ENCODE assay signal across 15 mouse cellular contexts in the genomic region with DNA sequence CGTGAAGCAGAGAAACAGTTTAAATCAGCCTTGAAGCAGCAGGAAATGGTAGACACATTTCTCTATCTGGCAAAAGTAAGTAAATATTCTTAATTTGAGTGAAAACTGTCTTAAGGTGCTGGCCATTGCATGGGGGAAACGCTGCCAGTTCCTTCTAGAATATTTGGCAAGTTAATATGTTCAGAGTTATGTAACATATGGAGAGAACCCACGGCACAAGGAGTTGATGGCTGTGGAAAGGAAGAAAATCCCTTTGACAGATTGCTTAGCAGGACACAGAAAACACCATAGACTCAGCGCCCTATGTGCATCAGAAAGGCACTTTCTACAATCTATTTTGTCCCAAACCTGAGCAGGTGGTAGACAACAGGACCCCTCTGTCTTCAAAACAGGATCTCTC. TPM values are rescaled to one million over a fixed set of nuclear protein-coding genes. Genes with fewer than 3 reads are reported as not detected.
DNase-seq lines count a peak whose midpoint lies in the region; ATAC-seq and TF ChIP-seq lines count a peak whose summit lies in the region.
"Had no signal": no experiment of that assay in that cellular context is flagged by ENCODE, and none has a peak within 500 bp of the region (broad histone marks: within the 10 kb centered on the region; RNA-seq: fewer than 3 reads in every experiment).

No protein-coding gene starts in this region.

- H3K4me3 ChIP-seq in forebrain, postnatal 0 days (ENCODE audit: low read depth, low read length), result no peak overlapping the region
- H3K4me3 ChIP-seq in midbrain, embryonic 16.5 days (ENCODE audit: low read depth, low read length), result no peak overlapping the region
- no peak overlapping the region for H3K4me3 ChIP-seq in embryonic facial prominence, embryonic 10.5 days
- H3K4me3 ChIP-seq: embryonic facial prominence, embryonic 15.5 days; hindbrain, embryonic 15.5 days had no signal

- H3K9ac ChIP-seq in forebrain, postnatal 0 days, result no peak overlapping the region
- no peak overlapping the region for H3K9ac ChIP-seq in midbrain, embryonic 16.5 days (ENCODE audit: low read depth, low read length)
- H3K9ac ChIP-seq: embryonic facial prominence, embryonic 15.5 days; hindbrain, embryonic 15.5 days had no signal

- peaks cover 10% of the 10 kb centered on the region; the same call in 1 of the 2 replicates for H3K36me3 ChIP-seq in forebrain, postnatal 0 days (ENCODE audit: insufficient read depth)
- H3K36me3 ChIP-seq in midbrain, embryonic 16.5 days (ENCODE audit: control insufficient read depth, insufficient read depth, low read length), result peaks cover 7% of the 10 kb centered on the region
- peaks cover 12% of the 10 kb centered on the region; the same call in 1 of the 2 replicates for H3K36me3 ChIP-seq in embryonic facial prominence, embryonic 10.5 days (replicated peaks)
- H3K36me3 ChIP-seq: embryonic facial prominence, embryonic 15.5 days; hindbrain, embryonic 15.5 days had no signal

- H3K27ac ChIP-seq in forebrain, postnatal 0 days (ENCODE audit: low read depth, low read length), result no peak overlapping the region
- no peak overlapping the region for H3K27ac ChIP-seq in midbrain, embryonic 16.5 days (ENCODE audit: low read length)
- H3K27ac ChIP-seq in embryonic facial prominence, embryonic 10.5 days (replicated peaks), result no peak overlapping the region
- H3K27ac ChIP-seq: embryonic facial prominence, embryonic 15.5 days; hindbrain, embryonic 15.5 days had no signal

- no peak overlapping the region for H3K4me2 ChIP-seq in forebrain, postnatal 0 days (ENCODE audit: low read depth)
- H3K4me2 ChIP-seq in midbrain, embryonic 16.5 days (ENCODE audit: low read length), result no peak overlapping the region
- H3K4me2 ChIP-seq: embryonic facial prominence, embryonic 15.5 days; hindbrain, embryonic 15.5 days; liver, embryonic 11.5 days had no signal

- peak; percentile 37 for DNase-seq in layer of hippocampus, adult 11-12 months (ENCODE audit: low spot score)
- DNase-seq in layer of hippocampus, postnatal 25 days (ENCODE audit: extremely low spot score in 1 of 2, low spot score in 1 of 2), result no peak
- peak; percentile 79 for DNase-seq in brain, adult 2 months (ENCODE audit: low read depth, low spot score)
- DNase-seq in brain, embryonic 18.5 days (ENCODE audit: low read depth, low spot score), result peak; percentile 51
- peak; percentile 73 for DNase-seq in forebrain, postnatal 0 days
- DNase-seq in embryonic facial prominence, embryonic 10.5 days (ENCODE audit: low spot score), result no peak
- DNase-seq: adrenal gland, postnatal 36 days; heart, adult 18-20 months; kidney, adult 9 months; thymus, adult 2 months had no signal

- no peaks in the 10 kb centered on the region for H3K27me3 ChIP-seq in forebrain, postnatal 0 days (ENCODE audit: insufficient read depth, low read length)
- H3K27me3 ChIP-seq in midbrain, embryonic 16.5 days (ENCODE audit: control insufficient read depth, insufficient read depth, low read depth, low read length), result no peaks in the 10 kb centered on the region
- H3K27me3 ChIP-seq in embryonic facial prominence, embryonic 10.5 days (replicated peaks; ENCODE audit: low read depth, poor library complexity, severe bottlenecking), result no peaks in the 10 kb centered on the region
- H3K27me3 ChIP-seq: embryonic facial prominence, embryonic 15.5 days; hindbrain, embryonic 15.5 days had no signal

- WGBS in forebrain, postnatal 0 days, result 59% methylated on average over 4 of the region's 4 CpGs
- WGBS in midbrain, embryonic 16.5 days, result 84% methylated on average over 4 of the region's 4 CpGs
- 86% methylated on average over 4 of the region's 4 CpGs for WGBS in embryonic facial prominence, embryonic 10.5 days

- H3K4me1 ChIP-seq in forebrain, postnatal 0 days (ENCODE audit: insufficient read depth), result no peaks in the 10 kb centered on the region
- no peaks in the 10 kb centered on the region for H3K4me1 ChIP-seq in midbrain, embryonic 16.5 days (ENCODE audit: control insufficient read depth, insufficient read depth, low read length)
- peaks cover 5% of the 10 kb centered on the region; the same call in 1 of the 2 replicates for H3K4me1 ChIP-seq in embryonic facial prominence, embryonic 10.5 days
- H3K4me1 ChIP-seq: embryonic facial prominence, embryonic 15.5 days; hindbrain, embryonic 15.5 days had no signal

- ATAC-seq in forebrain, postnatal 0 days, result peak; percentile 67
- no peak for ATAC-seq in midbrain, embryonic 16.5 days

- no peaks in the 10 kb centered on the region for H3K9me3 ChIP-seq in forebrain, postnatal 0 days (ENCODE audit: low read length)
- no peaks in the 10 kb centered on the region for H3K9me3 ChIP-seq in midbrain, embryonic 16.5 days (replicated peaks; ENCODE audit: control insufficient read depth, low read length, poor library complexity, severe bottlenecking)
- H3K9me3 ChIP-seq in embryonic facial prominence, embryonic 10.5 days, result no peaks in the 10 kb centered on the region
- H3K9me3 ChIP-seq: embryonic facial prominence, embryonic 15.5 days; hindbrain, embryonic 15.5 days had no signal

- TF ChIP-seq CTCF in forebrain, postnatal 0 days (IDR thresholded peaks at IDR 0.05; ENCODE audit: low read depth), result no peak

RNA-seq across cellular contexts. Expression of a gene that starts 41.0 kb away (rescaled TPM):
- total RNA-seq in layer of hippocampus, postnatal 25 days (2021), result 10 to 100 TPM; 39.8 to 40.1 TPM
- 20.9 and 28.5 TPM in 2 replicates for total RNA-seq in forebrain, postnatal 0 days (2014; rRNA removed)
- polyA plus RNA-seq in forebrain, postnatal 0 days (2015; fragmentation: Nextera tagmentation; extraction: Ambion mirVana), result 16.0 and 22.7 TPM in 2 replicates
- 40.9 and 41.1 TPM in 2 replicates for polyA plus RNA-seq in midbrain, embryonic 16.5 days (2015; fragmentation: Nextera tagmentation; extraction: Ambion mirVana)
- 31.4 and 31.9 TPM in 2 replicates for polyA plus RNA-seq in embryonic facial prominence, embryonic 10.5 days (2016; fragmentation: Nextera tagmentation; extraction: Ambion mirVana)
- total RNA-seq: monocyte, adult 5-6 weeks had no signal

Comparison
In these comparisons a context has a peak if more than half of its experiments do, and no peak if none do; other contexts are left out.
1. DNase-seq: peak in layer of hippocampus, adult 11-12 months (single experiment), brain, adult 2 months (single experiment), brain, embryonic 18.5 days (single experiment) and forebrain, postnatal 0 days (single experiment); none in layer of hippocampus, postnatal 25 days (0 of 2) and embryonic facial prominence, embryonic 10.5 days (single experiment).